Mouse (Mus musculus): ENCODE results near the gene E030030I06Rik. TPM values are rescaled to one million over a fixed set of nuclear protein-coding genes. Genes with fewer than 3 reads are reported as not detected.
"Not testable (repeated sequence)": the region's sequence is repeated elsewhere in the genome, so short reads cannot be mapped to it uniquely, and the experiment has no call there.

Gene E030030I06Rik
- polyA plus RNA-seq, 1 experiment from 2014 or later, result 3.6 TPM

GRCm38 (mm10) chr10:22166025-22166424 lies 17.0 kb upstream of the E030030I06Rik start:
- H3K27me3 ChIP-seq (ENCODE audit: control insufficient read depth, insufficient read depth, low read length); H3K4me3 ChIP-seq (replicated peaks; ENCODE audit: low read depth, low read length); DNase-seq; H3K9me3 ChIP-seq (ENCODE audit: control insufficient read depth, low read length); H3K36me3 ChIP-seq (ENCODE audit: control insufficient read depth, insufficient read depth, low read length); H3K4me2 ChIP-seq (ENCODE audit: low read length); H3K27ac ChIP-seq (replicated peaks; ENCODE audit: low read depth, low read length); ATAC-seq (ENCODE audit: low FRiP score, low TSS enrichment); H3K4me1 ChIP-seq (ENCODE audit: control insufficient read depth, insufficient read depth, low read length); H3K9ac ChIP-seq (replicated peaks; ENCODE audit: low read length): not testable (repeated sequence)
- 75% methylated on average over 2 of the region's 2 CpGs for WGBS

GRCm38 (mm10) chr10:22165328-22166003 lies 16.4 kb upstream of the E030030I06Rik start:
- not testable (repeated sequence) for DNase-seq; ATAC-seq (ENCODE audit: low FRiP score, low TSS enrichment); H3K27ac ChIP-seq (replicated peaks; ENCODE audit: low read depth, low read length); H3K27me3 ChIP-seq (ENCODE audit: control insufficient read depth, insufficient read depth, low read length); H3K36me3 ChIP-seq (ENCODE audit: control insufficient read depth, insufficient read depth, low read length); H3K4me1 ChIP-seq (ENCODE audit: control insufficient read depth, insufficient read depth, low read length); H3K4me3 ChIP-seq (replicated peaks; ENCODE audit: low read depth, low read length); H3K9ac ChIP-seq (replicated peaks; ENCODE audit: low read length); H3K4me2 ChIP-seq (ENCODE audit: low read length); H3K9me3 ChIP-seq (ENCODE audit: control insufficient read depth, low read length)
- 71% methylated on average over 5 of the region's 5 CpGs for WGBS

GRCm38 (mm10) chr10:22163705-22164583 lies 14.9 kb upstream of the E030030I06Rik start:
- ATAC-seq (ENCODE audit: low FRiP score, low TSS enrichment), result peak; percentile 60; the same call in 1 of the 2 replicates
- peaks cover 18% of the 10 kb centered on the region for H3K27me3 ChIP-seq (ENCODE audit: control insufficient read depth, insufficient read depth, low read length)
- H3K27ac ChIP-seq (replicated peaks; ENCODE audit: low read depth, low read length); H3K9ac ChIP-seq (replicated peaks; ENCODE audit: low read length); H3K36me3 ChIP-seq (ENCODE audit: control insufficient read depth, insufficient read depth, low read length); H3K9me3 ChIP-seq (ENCODE audit: control insufficient read depth, low read length); H3K4me1 ChIP-seq (ENCODE audit: control insufficient read depth, insufficient read depth, low read length); H3K4me3 ChIP-seq (replicated peaks; ENCODE audit: low read depth, low read length): not testable (repeated sequence)
- WGBS, result 37% methylated on average over 13 of the region's 16 CpGs
- peak overlapping the region; percentile 39 for H3K4me2 ChIP-seq (ENCODE audit: low read length)
- DNase-seq, result peak; percentile 79

- peaks cover 20% of the 10 kb centered on the region for H3K27me3 ChIP-seq (ENCODE audit: control insufficient read depth, insufficient read depth, low read length)
- H3K36me3 ChIP-seq (ENCODE audit: control insufficient read depth, insufficient read depth, low read length); H3K27ac ChIP-seq (replicated peaks; ENCODE audit: low read depth, low read length); H3K9ac ChIP-seq (replicated peaks; ENCODE audit: low read length); ATAC-seq (ENCODE audit: low FRiP score, low TSS enrichment); H3K4me3 ChIP-seq (replicated peaks; ENCODE audit: low read depth, low read length); DNase-seq; H3K4me1 ChIP-seq (ENCODE audit: control insufficient read depth, insufficient read depth, low read length); H3K9me3 ChIP-seq (ENCODE audit: control insufficient read depth, low read length): not testable (repeated sequence)
- H3K4me2 ChIP-seq (ENCODE audit: low read length), result peak overlapping the region; percentile 39
- 11% methylated on average over 9 of the region's 9 CpGs for WGBS
Observed at GRCm38 (mm10) chr10:22163279-22163678, 14.2 kb upstream of the E030030I06Rik start.

- Histone ChIP-seq H3K4me2 (ENCODE audit: low read length) (no peak overlapping the region), H3K9me3 (ENCODE audit: control insufficient read depth, low read length) (no peaks in the 10 kb centered on the region), H3K36me3 (ENCODE audit: control insufficient read depth, insufficient read depth, low read length) (no peaks in the 10 kb centered on the region), H3K27me3 (ENCODE audit: control insufficient read depth, insufficient read depth, low read length) (peaks cover 45% of the 10 kb centered on the region), H3K9ac (replicated peaks; ENCODE audit: low read length) (no peak overlapping the region), H3K4me1 (ENCODE audit: control insufficient read depth, insufficient read depth, low read length) (peaks cover 4% of the 10 kb centered on the region), H3K4me3 (replicated peaks; ENCODE audit: low read depth, low read length) (no peak overlapping the region), H3K27ac (replicated peaks; ENCODE audit: low read depth, low read length) (no peak overlapping the region)
- WGBS, result 2% methylated on average over 23 of the region's 23 CpGs
- no peak; the same call in 1 of the 2 replicates for ATAC-seq (ENCODE audit: low FRiP score, low TSS enrichment)
- DNase-seq, result no peak
Observed at GRCm38 (mm10) chr10:22159581-22160140, 10.6 kb upstream of the E030030I06Rik start.

GRCm38 (mm10) chr10:22159131-22159561 lies 10.1 kb upstream of the E030030I06Rik start:
- WGBS, result under 1% methylated on average over 24 of the region's 24 CpGs
- Histone ChIP-seq H3K9me3 (ENCODE audit: control insufficient read depth, low read length) (no peaks in the 10 kb centered on the region), H3K27me3 (ENCODE audit: control insufficient read depth, insufficient read depth, low read length) (peaks cover 45% of the 10 kb centered on the region), H3K4me3 (replicated peaks; ENCODE audit: low read depth, low read length) (no peak overlapping the region), H3K36me3 (ENCODE audit: control insufficient read depth, insufficient read depth, low read length) (no peaks in the 10 kb centered on the region), H3K4me2 (ENCODE audit: low read length) (peak overlapping the region; percentile 51; the same call in 1 of the 2 replicates), H3K9ac (replicated peaks; ENCODE audit: low read length) (no peak overlapping the region), H3K4me1 (ENCODE audit: control insufficient read depth, insufficient read depth, low read length) (peaks cover 6% of the 10 kb centered on the region), H3K27ac (replicated peaks; ENCODE audit: low read depth, low read length) (no peak overlapping the region)
- ATAC-seq (ENCODE audit: low FRiP score, low TSS enrichment) (no peak), DNase-seq (peak; percentile 16)

- H3K4me2 ChIP-seq (ENCODE audit: low read length), result peak within 1 kb of the TSS; percentile 51
- H3K27me3 ChIP-seq (ENCODE audit: control insufficient read depth, insufficient read depth, low read length), result peaks cover 45% of the 10 kb centered on the region
- under 1% methylated on average over 48 of the region's 48 CpGs for WGBS
- peak within 1 kb of the TSS; percentile 26 for H3K4me3 ChIP-seq (replicated peaks; ENCODE audit: low read depth, low read length)
- not testable (repeated sequence) for H3K4me1 ChIP-seq (ENCODE audit: control insufficient read depth, insufficient read depth, low read length); H3K9me3 ChIP-seq (ENCODE audit: control insufficient read depth, low read length); H3K27ac ChIP-seq (replicated peaks; ENCODE audit: low read depth, low read length); H3K36me3 ChIP-seq (ENCODE audit: control insufficient read depth, insufficient read depth, low read length); H3K9ac ChIP-seq (replicated peaks; ENCODE audit: low read length)
- DNase-seq (peak; percentile 72), ATAC-seq (ENCODE audit: low FRiP score, low TSS enrichment) (peak; percentile 78)
Observed at GRCm38 (mm10) chr10:22158310-22158999, 9.4 kb upstream of the E030030I06Rik start, which contains the start of the genes Raet1e and H60b. TSS of gene Raet1e (plus strand) at chr10:22158569. TSS of gene H60b (plus strand) at chr10:22158586.

Data from midbrain, embryonic 14.5 days (tissue).